Mouse (Mus musculus): ENCODE data around the gene Lurap1.

DNA sequence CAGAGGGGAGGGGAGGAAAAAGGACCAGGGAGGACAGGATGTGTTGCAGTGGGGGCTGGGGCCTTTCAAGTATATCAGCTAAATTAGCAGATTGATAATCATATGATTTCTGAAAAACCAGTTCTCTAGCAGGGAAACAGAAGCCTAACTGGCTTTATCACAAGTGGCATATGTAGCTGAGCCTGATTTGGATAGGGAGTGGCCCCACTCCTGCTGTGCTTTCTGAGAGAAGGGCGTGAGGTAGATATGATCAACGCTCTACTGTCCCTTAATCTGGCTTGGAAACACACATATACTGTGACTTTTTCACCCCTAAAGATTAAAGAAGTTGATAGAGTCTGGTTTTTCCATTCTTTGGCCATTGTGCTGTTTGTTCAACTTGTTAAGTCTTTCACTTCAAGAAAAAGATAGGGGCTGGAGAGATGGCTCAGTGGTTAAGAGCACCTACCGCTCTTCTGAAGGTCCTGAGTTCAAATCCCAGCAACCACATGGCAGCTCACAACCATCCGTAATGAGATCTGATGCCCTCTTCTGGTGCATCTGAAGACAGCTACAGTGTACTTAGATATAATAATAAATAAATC lies 25.2 kb downstream of the Lurap1 start:
- TF ChIP-seq POLR2A (IDR thresholded peaks at IDR 0.05; ENCODE audit: low read depth, low read length) = no peak
- no peak for TF ChIP-seq CTCF (IDR thresholded peaks at IDR 0.05; ENCODE audit: extremely low read depth, insufficient read depth, insufficient read length, insufficient replicate concordance)
